Mouse (Mus musculus) megakaryocyte, embryonic 14.5 days (primary cell): Measurements from ENCODE around the gene Dnttip1. TPM values are rescaled to one million over a fixed set of nuclear protein-coding genes. Genes with fewer than 3 reads are reported as not detected.

Source experiments
- H3K27me3 ChIP-seq: replicated peaks from 2 replicates; pipeline ENCODE3; 2012; ENCODE audit warnings: inconsistent platforms
- H3K36me3 ChIP-seq: replicated peaks from 2 replicates; pipeline ENCODE3; 2012; ENCODE audit warnings: low read length, inconsistent platforms, mixed read lengths
- H3K4me1 ChIP-seq: 2 replicates; pipeline ENCODE4 v1.6.1; 2012; ENCODE audit warnings: inconsistent platforms
- H3K4me3 ChIP-seq: replicated peaks from 2 replicates; pipeline ENCODE3; 2012; ENCODE audit warnings: moderate library complexity, mild to moderate bottlenecking, inconsistent platforms
- H3K9me3 ChIP-seq: 2 replicates; pipeline ENCODE4 v1.6.1; 2012; ENCODE audit warnings: inconsistent platforms
- FLI1 ChIP-seq: IDR thresholded peaks from 2 replicates; pipeline ENCODE4 v1.6.1; 2012; ENCODE audit warnings: low read length, inconsistent platforms, mixed read lengths
- GATA1 ChIP-seq: IDR thresholded peaks from 3 replicates; pipeline ENCODE4 v1.6.1; 2012; ENCODE audit warnings: mixed read lengths, low read length, inconsistent platforms, borderline replicate concordance
- polyA plus RNA-seq: library from polyadenylated mRNA; stranded (reverse); fragments of >175 nt; gene quantifications from 2 replicates; pipeline ENCODE4 v1.2.3, GENCODE M21; 2012; ENCODE audit warnings: low replicate concordance; ENCODE audit not compliant: insufficient read depth

Gene Dnttip1
- polyA plus RNA-seq, 1 experiment = 41.6 TPM

DNA sequence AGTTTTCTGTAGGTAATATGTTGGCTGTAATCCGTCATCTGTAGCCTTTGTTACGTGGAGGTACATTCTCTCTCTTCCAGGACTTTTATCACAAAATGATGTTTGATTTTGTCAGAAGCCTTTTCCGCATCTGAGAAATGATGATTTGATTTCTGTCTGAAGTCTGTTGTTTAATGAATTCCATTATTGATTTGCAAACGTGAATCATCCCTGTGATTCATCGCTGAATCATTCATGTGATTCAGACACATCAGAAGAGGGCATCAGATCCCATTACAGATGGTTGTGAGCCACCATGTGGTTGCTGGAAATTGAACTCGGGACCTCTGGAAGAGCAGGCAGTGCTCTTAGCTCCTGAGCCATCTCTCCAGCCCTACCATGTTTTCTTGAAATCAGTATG lies 3.2 kb downstream of the Dnttip1 start:
- peaks cover 2% of the 10 kb centered on the region for H3K27me3 ChIP-seq
- peaks cover 68% of the 10 kb centered on the region for H3K36me3 ChIP-seq
- peaks cover 38% of the 10 kb centered on the region for H3K4me1 ChIP-seq
- H3K4me3 ChIP-seq = no peak overlapping the region
- no peak for TF ChIP-seq GATA1
- TF ChIP-seq FLI1 = no peak
- no peaks in the 10 kb centered on the region for H3K9me3 ChIP-seq

DNA sequence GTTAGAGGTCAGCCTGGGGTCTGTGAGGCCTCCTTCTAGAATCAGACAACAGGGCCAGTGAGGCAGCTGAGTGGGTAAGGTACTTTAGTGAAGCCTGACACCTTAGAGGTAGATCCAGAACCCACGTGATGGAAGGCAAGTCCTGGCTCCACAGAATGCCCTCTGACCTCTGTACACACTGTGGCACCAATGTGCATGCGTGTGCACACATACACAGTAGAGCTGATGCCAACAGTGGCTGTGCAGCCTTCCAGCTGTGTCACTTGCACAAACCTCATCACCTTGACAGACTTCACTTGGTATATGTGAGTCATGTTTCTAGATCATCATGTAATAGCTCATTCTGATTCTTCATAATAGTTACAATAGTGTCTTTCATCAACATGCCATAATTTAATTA lies 6.7 kb downstream of the Dnttip1 start:
- Histone ChIP-seq H3K27me3 (no peaks in the 10 kb centered on the region), H3K4me1 (peaks cover 20% of the 10 kb centered on the region), H3K4me3 (peak overlapping the region; percentile 16), H3K36me3 (peaks cover 100% of the 10 kb centered on the region), H3K9me3 (no peaks in the 10 kb centered on the region)
- no peak for TF ChIP-seq GATA1
- no peak for TF ChIP-seq FLI1

DNA sequence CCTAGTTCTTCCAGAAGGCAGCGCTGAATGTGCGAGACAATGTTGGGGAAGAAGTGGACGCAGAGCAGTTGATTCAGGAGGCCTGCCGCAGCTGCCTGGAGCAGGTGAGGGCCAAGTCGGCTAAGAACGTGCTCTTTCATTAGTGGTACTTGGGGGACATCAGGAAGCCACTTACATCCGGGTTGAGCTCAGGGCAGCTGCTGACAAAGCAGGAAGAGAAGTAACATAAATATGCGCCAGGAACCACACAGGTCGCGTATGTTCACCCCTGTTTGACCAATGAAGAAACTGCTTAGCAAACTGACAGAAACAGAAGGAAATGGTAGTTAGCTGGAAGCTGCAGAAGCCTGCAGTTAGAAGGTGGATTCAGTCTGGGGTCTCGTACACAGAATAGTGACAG lies 8.3 kb downstream of the Dnttip1 start:
- H3K4me1 ChIP-seq = peaks cover 16% of the 10 kb centered on the region
- H3K36me3 ChIP-seq = peaks cover 100% of the 10 kb centered on the region
- no peak for TF ChIP-seq GATA1
- no peak for TF ChIP-seq FLI1
- no peaks in the 10 kb centered on the region for H3K9me3 ChIP-seq
- no peak overlapping the region for H3K4me3 ChIP-seq
- H3K27me3 ChIP-seq = no peaks in the 10 kb centered on the region

DNA sequence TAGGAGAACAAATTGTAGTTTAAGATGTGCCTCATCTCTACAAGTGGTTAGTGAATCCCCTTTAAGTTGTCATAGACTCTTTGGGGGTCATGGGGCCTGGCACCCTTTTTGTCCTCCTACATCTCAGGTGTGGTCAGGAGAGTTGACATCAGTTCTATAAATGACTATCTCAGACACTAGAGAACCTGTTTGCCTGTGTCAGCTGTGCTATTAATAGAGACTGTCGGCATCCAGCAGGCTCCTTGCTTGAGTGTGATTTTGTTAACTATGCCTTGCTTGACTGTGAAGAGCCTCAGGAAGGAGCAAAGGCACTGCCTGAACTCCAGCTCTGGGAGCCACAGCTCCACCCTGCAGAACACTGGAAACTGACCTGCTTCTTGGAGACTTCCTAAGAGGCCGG lies 9.0 kb downstream of the Dnttip1 start:
- TF ChIP-seq FLI1 (no peak), GATA1 (no peak)
- no peak overlapping the region for H3K4me3 ChIP-seq
- no peaks in the 10 kb centered on the region for H3K27me3 ChIP-seq
- H3K4me1 ChIP-seq = peaks cover 23% of the 10 kb centered on the region
- peaks cover 100% of the 10 kb centered on the region for H3K36me3 ChIP-seq
- H3K9me3 ChIP-seq = no peaks in the 10 kb centered on the region

DNA sequence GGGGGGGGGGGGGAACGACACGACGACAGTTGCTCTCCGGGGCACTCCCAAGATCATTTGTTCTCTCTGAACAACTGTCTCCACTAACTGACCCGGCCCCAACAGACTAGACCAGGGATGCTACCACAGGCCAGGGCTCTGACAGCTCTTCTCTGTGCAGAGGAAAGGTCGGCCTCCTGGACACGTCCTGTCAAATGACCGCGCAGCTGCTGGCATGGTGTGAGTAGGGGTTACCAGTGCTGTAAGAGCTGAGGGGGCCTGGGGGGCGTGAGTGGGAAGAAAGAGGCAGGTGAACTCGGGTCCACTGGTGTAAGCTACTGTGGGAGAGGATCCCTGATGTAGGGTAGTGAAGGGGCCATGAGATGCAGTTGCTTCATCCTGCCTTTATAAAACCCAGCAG lies 12.1 kb downstream of the Dnttip1 start:
- H3K27me3 ChIP-seq = no peaks in the 10 kb centered on the region
- TF ChIP-seq GATA1 (no peak), FLI1 (no peak)
- H3K4me1 ChIP-seq = peaks cover 46% of the 10 kb centered on the region
- no peak overlapping the region for H3K4me3 ChIP-seq
- no peaks in the 10 kb centered on the region for H3K9me3 ChIP-seq
- H3K36me3 ChIP-seq = peaks cover 100% of the 10 kb centered on the region

DNA sequence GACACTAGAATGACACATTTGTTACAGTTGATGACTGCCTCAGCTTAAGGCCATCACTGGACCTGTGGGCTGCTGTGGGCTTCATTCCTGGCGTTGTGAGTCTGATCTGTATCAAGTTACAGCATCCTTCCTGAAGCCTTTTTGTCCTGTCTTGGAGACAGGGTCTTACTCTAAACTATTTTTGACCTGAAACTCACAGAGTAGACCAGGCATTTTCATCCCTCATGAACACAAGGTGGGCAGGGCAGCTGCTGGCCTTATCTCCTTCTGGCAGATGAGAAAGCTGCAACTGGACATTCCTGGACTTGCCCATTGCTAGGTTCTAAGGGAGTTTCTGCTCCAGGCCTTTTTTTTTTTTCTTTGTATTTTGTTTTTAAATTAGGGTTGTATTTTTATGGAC lies 12.9 kb downstream of the Dnttip1 start:
- TF ChIP-seq FLI1 = no peak
- no peak for TF ChIP-seq GATA1
- Histone ChIP-seq H3K4me3 (no peak overlapping the region), H3K36me3 (peaks cover 100% of the 10 kb centered on the region), H3K27me3 (no peaks in the 10 kb centered on the region), H3K4me1 (peaks cover 45% of the 10 kb centered on the region), H3K9me3 (no peaks in the 10 kb centered on the region)

DNA sequence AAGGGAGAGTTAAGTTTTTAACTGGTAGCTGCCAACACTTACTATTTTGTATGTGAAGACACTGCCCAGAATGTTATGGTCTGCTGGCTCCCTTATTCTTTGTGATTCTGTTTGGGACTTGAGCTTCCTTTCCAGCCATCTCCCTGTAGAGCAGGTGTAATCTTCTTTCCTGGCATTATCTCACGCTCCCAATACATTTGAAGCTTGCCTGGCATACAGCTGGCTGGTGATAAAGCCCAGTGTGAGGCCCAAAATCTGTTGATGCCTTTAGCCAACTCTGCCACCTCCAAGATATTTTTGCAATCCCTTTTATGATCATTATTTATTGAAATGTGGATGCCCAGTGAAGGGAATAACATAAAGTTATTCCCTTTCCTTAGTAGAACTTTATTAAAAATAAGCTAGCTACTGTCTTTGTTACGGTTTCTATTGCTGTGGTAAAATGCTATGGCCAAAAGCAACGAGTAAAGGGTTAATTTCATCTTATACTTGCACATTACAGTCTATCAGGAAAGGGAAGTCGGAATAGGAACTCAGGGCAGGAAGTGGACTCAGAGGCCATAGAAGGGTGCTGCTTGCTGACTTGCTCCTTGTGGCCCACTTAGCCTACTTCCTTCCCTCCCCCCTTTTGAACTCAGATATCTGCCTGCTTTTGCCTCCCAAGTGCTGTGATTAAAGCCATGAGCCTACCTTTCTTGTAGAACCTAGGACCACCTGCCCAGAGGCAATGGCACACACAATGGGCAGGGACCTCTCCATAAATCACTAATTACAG lies 14.5 kb downstream of the Dnttip1 start:
- TF ChIP-seq GATA1 (no peak), FLI1 (no peak)
- Histone ChIP-seq H3K36me3 (peaks cover 94% of the 10 kb centered on the region), H3K4me1 (peaks cover 38% of the 10 kb centered on the region), H3K27me3 (no peaks in the 10 kb centered on the region), H3K4me3 (no peak overlapping the region), H3K9me3 (no peaks in the 10 kb centered on the region)

DNA sequence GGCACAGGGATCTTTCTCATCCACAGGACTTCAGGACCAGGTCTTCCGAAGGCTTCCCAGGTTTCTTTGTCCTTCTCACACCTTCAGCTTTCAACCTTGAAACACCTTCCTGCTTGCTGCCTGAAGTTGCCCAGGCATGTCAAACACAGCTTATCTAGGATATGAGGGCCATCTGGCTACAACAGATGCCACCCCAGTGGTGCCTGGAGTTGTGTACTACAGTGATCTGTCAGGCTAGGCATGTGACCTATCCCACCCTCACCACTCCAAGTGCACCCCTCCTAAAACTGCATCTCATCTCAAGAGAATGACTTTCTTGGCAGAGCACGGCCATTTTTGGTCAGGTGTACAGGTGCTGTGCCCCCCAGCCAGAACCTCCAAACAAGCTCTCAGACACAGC lies 15.7 kb downstream of the Dnttip1 start:
- TF ChIP-seq FLI1 (no peak), GATA1 (no peak)
- no peaks in the 10 kb centered on the region for H3K9me3 ChIP-seq
- no peak overlapping the region for H3K4me3 ChIP-seq
- H3K4me1 ChIP-seq = peaks cover 38% of the 10 kb centered on the region
- H3K36me3 ChIP-seq = peaks cover 94% of the 10 kb centered on the region
- no peaks in the 10 kb centered on the region for H3K27me3 ChIP-seq

DNA sequence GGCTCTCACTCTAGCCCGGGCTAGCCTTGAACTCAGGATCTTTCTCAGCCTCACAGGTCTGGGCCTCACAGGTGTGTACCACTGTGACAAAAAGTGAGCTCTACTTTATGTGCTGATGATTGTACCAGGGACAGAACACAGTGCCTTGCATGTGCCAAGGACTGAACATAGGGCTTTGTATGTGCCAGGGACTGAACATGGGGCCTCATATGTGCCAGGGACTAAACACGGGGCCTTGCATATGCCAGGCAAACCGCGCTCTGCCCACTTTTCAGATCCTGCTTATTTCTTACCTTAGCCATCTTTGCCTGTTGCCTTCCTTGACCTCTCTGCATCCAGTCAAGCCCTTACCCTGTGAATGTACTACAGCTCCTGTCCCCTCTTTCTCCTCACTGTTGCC lies 16.2 kb downstream of the Dnttip1 start:
- no peak overlapping the region for H3K4me3 ChIP-seq
- peaks cover 38% of the 10 kb centered on the region for H3K4me1 ChIP-seq
- no peak for TF ChIP-seq GATA1
- TF ChIP-seq FLI1 = no peak
- H3K9me3 ChIP-seq = no peaks in the 10 kb centered on the region
- peaks cover 93% of the 10 kb centered on the region for H3K36me3 ChIP-seq
- no peaks in the 10 kb centered on the region for H3K27me3 ChIP-seq

DNA sequence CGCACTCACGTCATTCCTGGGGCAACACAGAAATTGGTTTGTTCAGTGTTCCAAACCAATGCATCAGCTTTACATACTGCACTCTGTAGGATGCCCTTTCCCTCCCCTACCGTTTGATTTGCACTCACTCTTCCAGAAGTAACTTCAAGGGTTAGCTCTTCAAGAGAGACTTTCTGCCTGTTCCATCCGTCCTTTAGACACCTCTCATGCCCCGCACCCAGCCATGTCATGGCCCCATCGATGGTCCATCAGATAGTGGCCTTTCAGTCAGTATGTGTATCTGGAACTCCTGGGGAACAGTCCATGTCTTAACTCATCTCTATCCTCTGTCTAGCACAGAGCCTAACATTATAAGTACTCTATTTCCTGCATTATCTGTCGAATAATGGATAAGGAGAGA lies 16.8 kb downstream of the Dnttip1 start:
- Histone ChIP-seq H3K4me3 (no peak overlapping the region), H3K4me1 (peaks cover 43% of the 10 kb centered on the region), H3K9me3 (no peaks in the 10 kb centered on the region), H3K36me3 (peaks cover 93% of the 10 kb centered on the region), H3K27me3 (no peaks in the 10 kb centered on the region)
- TF ChIP-seq GATA1 (no peak), FLI1 (no peak)

DNA sequence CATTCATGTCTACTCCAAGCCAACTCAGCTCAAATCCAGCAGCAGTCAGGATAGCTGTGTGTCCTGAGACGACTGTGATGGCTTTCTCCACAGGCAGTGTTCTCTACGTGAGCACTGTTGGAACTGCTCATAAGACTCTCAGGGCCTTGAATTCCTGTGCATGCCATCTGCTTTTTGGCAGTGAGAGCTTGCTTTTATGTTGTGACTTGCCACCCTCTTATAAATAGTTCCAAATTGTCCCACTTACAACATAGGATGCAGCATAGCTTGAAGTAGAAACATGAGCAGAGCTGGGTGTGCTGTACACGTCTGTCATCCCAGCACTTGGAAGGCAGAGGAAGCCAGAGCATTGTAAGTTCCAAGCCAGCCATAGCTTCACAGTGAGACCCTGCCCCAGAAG lies 20.1 kb downstream of the Dnttip1 start:
- no peak overlapping the region for H3K4me3 ChIP-seq
- TF ChIP-seq FLI1 = no peak
- no peak for TF ChIP-seq GATA1
- H3K36me3 ChIP-seq = peaks cover 72% of the 10 kb centered on the region
- no peaks in the 10 kb centered on the region for H3K9me3 ChIP-seq
- no peaks in the 10 kb centered on the region for H3K27me3 ChIP-seq
- H3K4me1 ChIP-seq = peaks cover 44% of the 10 kb centered on the region
